Mouse (Mus musculus) liver, embryonic 13.5 days (tissue): ENCODE data around the gene Nemp1. TPM values are rescaled to one million over a fixed set of nuclear protein-coding genes. Genes with fewer than 3 reads are reported as not detected.

Experiments
- ATAC-seq: fragments of 200-750 bp; cut with Nextera tagmentation; 2 replicates; pipeline ENCODE4 v1.8.0; 2017; ENCODE audit warnings: low read depth, mild to moderate bottlenecking, moderate number of reproducible peaks, moderate library complexity
- DNase-seq: peaks from one replicate; pipeline ENCODE4 v3.0.0; 2022
- H3K27ac ChIP-seq: fragments of 300-500 bp; sonication (generic); 2 replicates; pipeline ENCODE4 v1.5.1; 2015; ENCODE audit warnings: moderate library complexity, mild to moderate bottlenecking, inconsistent platforms
- H3K27me3 ChIP-seq: fragments of 300-500 bp; sonication (generic); 2 replicates; pipeline ENCODE4 v1.6.1; 2015; ENCODE audit warnings: mild to moderate bottlenecking, inconsistent platforms
- H3K36me3 ChIP-seq: fragments of 300-500 bp; sonication (generic); 2 replicates; pipeline ENCODE4 v1.6.1; 2015; ENCODE audit warnings: mild to moderate bottlenecking, inconsistent platforms
- H3K4me1 ChIP-seq: fragments of 300-500 bp; sonication (generic); replicated peaks from 2 replicates; pipeline ENCODE4 v1.6.1; 2015; ENCODE audit warnings: inconsistent platforms
- H3K4me2 ChIP-seq: fragments of 300-500 bp; sonication (generic); 2 replicates; pipeline ENCODE4 v1.6.1; 2015; ENCODE audit warnings: inconsistent platforms, mild to moderate bottlenecking, moderate library complexity
- H3K4me3 ChIP-seq: fragments of 300-500 bp; sonication (generic); replicated peaks from 2 replicates; pipeline ENCODE4 v1.5.1; 2015; ENCODE audit warnings: mild to moderate bottlenecking, inconsistent platforms
- H3K9ac ChIP-seq: fragments of 300-500 bp; sonication (generic); 2 replicates; pipeline ENCODE4 v1.6.1; 2015; ENCODE audit warnings: mild to moderate bottlenecking, inconsistent platforms
- H3K9me3 ChIP-seq: fragments of 300-500 bp; sonication (generic); replicated peaks from 2 replicates; pipeline ENCODE4 v1.6.1; 2016; ENCODE audit warnings: inconsistent platforms
- WGBS: fragments of 180-500 bp; shearing (Covaris S2); methylation state at CpG from one replicate; pipeline ENCODE4 v1.1.7; 2015; ENCODE audit not compliant: insufficient replicate concordance; 5-methylcytosine and 5-hydroxymethylcytosine counted together
- polyA plus RNA-seq: library from polyadenylated mRNA; unstranded; fragments of >200 nt; fragmentation: Nextera tagmentation; extraction: Ambion mirVana; gene quantifications from 2 replicates; pipeline ENCODE4 v1.2.1, GENCODE M21; 2015

Nemp1 gene
- polyA plus RNA-seq, 1 experiment from 2014 or later: 5.0 TPM

DNA sequence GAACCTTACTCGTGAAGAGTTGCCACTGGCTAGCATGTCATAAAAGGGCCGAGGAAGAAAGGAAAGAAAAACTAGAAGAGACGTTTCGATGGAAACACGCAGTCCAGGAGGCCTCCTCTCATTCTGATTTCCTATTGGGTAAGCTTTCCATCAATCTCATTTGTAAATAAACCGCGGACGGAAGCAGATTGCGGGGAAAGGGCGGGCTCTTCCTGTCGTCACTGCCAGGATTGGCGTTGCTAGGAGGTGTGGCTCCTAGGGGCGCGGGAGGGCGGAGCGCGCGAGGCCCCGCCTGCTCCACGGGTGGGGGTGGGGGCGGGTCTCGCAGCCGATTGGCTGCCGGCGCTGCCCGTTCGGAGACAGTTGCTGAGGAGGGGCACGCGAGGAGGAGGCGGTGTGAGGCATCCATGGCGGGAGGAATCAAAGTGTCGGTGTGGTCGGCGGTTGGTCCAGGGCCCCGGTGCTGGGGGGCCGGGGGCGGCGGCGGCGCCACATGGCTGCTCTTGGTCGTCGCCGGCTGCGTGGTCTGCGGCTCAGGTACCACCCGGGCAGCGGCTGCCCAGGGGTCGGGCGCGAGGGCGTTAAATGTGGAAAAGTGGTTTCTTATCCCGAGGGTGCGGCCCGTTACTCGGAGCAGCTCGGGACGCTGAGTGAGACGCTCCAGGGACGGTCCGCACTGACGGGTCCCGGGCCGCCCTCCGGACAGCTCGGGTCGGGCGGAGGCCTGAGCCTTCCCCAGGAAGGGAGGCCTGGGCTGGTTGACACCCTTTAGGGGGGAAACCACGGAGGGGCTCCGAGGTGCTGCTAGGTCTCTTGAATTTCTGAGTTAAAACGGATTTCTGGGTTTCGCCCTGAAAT lies 10.2 kb downstream of the Nemp1 start:
- Histone ChIP-seq H3K27ac (peak overlapping the region; percentile 83), H3K36me3 (no peaks in the 10 kb centered on the region), H3K4me3 (peak overlapping the region; percentile 87), H3K9me3 (no peaks in the 10 kb centered on the region), H3K4me1 (peaks cover 23% of the 10 kb centered on the region), H3K27me3 (no peaks in the 10 kb centered on the region), H3K9ac (peak overlapping the region; percentile 82), H3K4me2 (peak overlapping the region; percentile 95)
- WGBS: under 1% methylated on average over 71 of the region's 71 CpGs
- peak; percentile 88 for DNase-seq
- ATAC-seq: peak; percentile 93

GRCm38 (mm10) chr10:127677591-127678336 lies 11.1 kb downstream of the Nemp1 start:
- Histone ChIP-seq H3K4me1 (peaks cover 23% of the 10 kb centered on the region), H3K27me3 (no peaks in the 10 kb centered on the region), H3K4me3 (peak overlapping the region; percentile 87), H3K27ac (peak overlapping the region; percentile 83), H3K4me2 (peak overlapping the region; percentile 95), H3K36me3 (no peaks in the 10 kb centered on the region), H3K9me3 (no peaks in the 10 kb centered on the region), H3K9ac (peak overlapping the region; percentile 82)
- DNase-seq (peak; percentile 64), ATAC-seq (no peak)
- WGBS: 6% methylated on average over 14 of the region's 14 CpGs

DNA sequence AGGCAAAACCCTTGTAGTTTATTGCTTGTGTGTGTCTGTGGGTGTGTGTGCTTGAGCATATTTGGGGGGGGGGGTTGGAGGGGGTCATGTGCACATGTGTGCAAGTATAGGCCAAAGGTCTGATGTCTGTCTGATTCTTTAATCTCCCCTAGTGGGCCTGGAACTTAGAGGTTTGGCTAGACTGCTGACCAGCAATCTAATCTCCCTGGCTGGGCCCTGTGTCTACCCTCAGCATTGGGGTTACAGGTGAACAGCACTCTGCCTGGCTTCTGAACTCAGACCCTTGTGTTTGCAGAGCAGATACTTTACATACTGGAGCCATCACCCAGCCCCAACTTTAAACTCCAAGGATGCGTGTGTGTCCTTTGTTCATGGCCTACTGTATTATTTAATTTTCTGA lies 12.5 kb downstream of the Nemp1 start:
- H3K4me2 ChIP-seq: no peak overlapping the region

DNA sequence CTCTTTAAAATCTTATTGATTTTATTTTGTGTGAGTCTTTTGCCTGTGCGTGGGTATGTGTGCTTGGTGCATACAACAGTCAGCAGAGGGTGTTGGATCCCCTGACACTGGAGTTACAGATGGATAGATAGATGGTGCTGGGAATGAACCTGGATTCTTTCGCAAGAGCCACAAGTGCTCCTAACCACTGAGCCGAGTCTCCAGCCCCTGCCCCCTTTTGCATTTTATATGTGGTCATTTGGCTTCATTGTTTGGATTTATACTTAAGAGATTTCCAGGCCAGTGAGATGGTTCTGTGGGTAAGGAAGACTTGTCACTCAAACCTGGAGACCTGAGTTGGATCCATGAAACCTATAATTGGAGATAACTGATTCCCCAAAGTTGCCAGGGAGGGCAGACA lies 13.2 kb downstream of the Nemp1 start:
- no peak for ATAC-seq
- 71% methylated on average over 3 of the region's 3 CpGs for WGBS
- peaks cover 23% of the 10 kb centered on the region for H3K4me1 ChIP-seq

More for the DNA sequence above, 12.5 kb downstream of the Nemp1 start:
- Histone ChIP-seq H3K36me3 (no peaks in the 10 kb centered on the region), H3K9ac (no peak overlapping the region), H3K9me3 (no peaks in the 10 kb centered on the region), H3K4me1 (peaks cover 23% of the 10 kb centered on the region), H3K27ac (no peak overlapping the region), H3K4me3 (no peak overlapping the region), H3K27me3 (no peaks in the 10 kb centered on the region)
- DNase-seq (no peak), ATAC-seq (no peak)
- 82% methylated on average over 1 of the region's 1 CpGs for WGBS

DNA sequence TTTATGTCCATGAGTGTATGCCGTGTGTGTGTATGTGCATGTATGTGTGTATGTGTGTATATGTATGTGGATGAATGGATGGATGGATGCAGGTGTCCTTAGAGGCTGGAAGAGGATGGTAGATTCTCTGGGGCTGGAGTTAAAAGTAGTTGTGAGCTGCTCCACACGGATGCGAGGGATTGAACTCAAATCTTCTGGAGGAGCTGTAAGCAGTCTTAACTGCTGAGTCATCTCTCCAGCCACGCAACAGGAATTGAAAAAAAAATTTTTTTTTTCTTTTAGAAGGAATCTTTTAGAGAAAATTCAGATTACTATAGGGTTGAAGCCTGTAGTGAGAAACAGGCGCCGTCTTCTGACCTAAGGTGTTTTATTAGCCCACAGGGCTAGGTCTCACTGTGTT lies 16.2 kb downstream of the Nemp1 start:
- Histone ChIP-seq H3K9ac (no peak overlapping the region), H3K36me3 (no peaks in the 10 kb centered on the region), H3K27ac (no peak overlapping the region), H3K9me3 (no peaks in the 10 kb centered on the region), H3K27me3 (no peaks in the 10 kb centered on the region), H3K4me3 (no peak overlapping the region), H3K4me1 (peaks cover 10% of the 10 kb centered on the region), H3K4me2 (no peak overlapping the region)
- DNase-seq: no peak
- ATAC-seq: no peak
- WGBS: 76% methylated on average over 6 of the region's 6 CpGs

More for the DNA sequence above, 13.2 kb downstream of the Nemp1 start:
- Histone ChIP-seq H3K27me3 (no peaks in the 10 kb centered on the region), H3K4me2 (no peak overlapping the region), H3K9me3 (no peaks in the 10 kb centered on the region), H3K27ac (no peak overlapping the region), H3K4me3 (no peak overlapping the region), H3K9ac (no peak overlapping the region), H3K36me3 (no peaks in the 10 kb centered on the region)
- no peak for DNase-seq

DNA sequence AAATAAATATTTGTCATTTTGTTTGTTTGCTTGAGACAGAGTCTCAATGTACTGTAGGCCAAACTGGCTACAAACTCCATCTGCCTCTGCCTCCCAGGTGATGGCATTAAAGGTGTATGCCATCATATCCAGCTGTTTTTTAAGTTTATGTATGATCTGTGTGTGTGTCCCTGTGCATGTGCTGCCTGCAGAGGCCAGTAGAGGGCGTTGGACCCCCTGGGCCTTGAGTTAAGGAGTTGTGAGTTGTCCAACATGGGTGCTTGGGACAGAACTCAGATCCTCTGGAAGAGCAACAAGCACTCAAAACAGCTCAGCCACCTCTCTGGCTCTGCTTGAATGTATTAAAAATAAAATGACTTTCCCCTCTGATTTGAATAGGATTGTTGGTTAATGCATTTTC lies 24.4 kb downstream of the Nemp1 start:
- WGBS: 3% methylated on average over 1 of the region's 1 CpGs
- Histone ChIP-seq H3K36me3 (peaks cover 46% of the 10 kb centered on the region), H3K4me3 (no peak overlapping the region), H3K4me2 (no peak overlapping the region), H3K27ac (no peak overlapping the region), H3K27me3 (no peaks in the 10 kb centered on the region), H3K4me1 (peaks cover 11% of the 10 kb centered on the region), H3K9me3 (no peaks in the 10 kb centered on the region), H3K9ac (no peak overlapping the region)
- no peak for ATAC-seq
- DNase-seq: no peak

GRCm38 (mm10) chr10:127694636-127695035 lies 27.9 kb downstream of the Nemp1 start:
- Histone ChIP-seq H3K9ac (no peak overlapping the region), H3K4me1 (peaks cover 11% of the 10 kb centered on the region), H3K27ac (no peak overlapping the region), H3K27me3 (no peaks in the 10 kb centered on the region), H3K36me3 (peaks cover 67% of the 10 kb centered on the region), H3K4me2 (no peak overlapping the region), H3K4me3 (no peak overlapping the region), H3K9me3 (no peaks in the 10 kb centered on the region)
- 48% methylated on average over 2 of the region's 2 CpGs for WGBS
- DNase-seq (no peak), ATAC-seq (peak; percentile 43; the same call in 1 of the 2 replicates)

DNA sequence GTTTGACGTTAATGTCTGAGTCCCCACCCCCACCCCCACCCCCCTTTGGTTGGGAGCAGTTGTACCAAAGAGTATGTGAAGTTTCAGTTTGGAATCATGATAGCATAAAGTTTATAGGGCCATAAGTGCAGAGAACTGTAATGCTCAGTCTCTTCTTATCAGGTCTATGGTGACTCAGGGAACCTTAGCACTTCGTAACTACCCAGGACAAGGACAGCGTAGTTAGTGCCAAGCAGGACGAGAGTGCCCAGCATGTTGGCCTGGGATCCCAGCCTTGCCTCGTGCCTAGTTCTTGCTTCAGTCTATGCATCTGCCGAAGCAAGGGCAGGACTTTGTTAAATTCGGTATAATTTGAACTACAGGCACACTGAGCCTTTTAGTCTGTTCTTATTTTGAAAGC lies 29.1 kb downstream of the Nemp1 start:
- WGBS: 81% methylated on average over 7 of the region's 7 CpGs
- peaks cover 11% of the 10 kb centered on the region for H3K4me1 ChIP-seq
- no peak overlapping the region for H3K4me3 ChIP-seq
- peaks cover 60% of the 10 kb centered on the region for H3K36me3 ChIP-seq
- no peak overlapping the region; the same call in 1 of the 2 replicates for H3K27ac ChIP-seq
- H3K9me3 ChIP-seq: no peaks in the 10 kb centered on the region
- DNase-seq: no peak
- ATAC-seq: no peak
- no peaks in the 10 kb centered on the region for H3K27me3 ChIP-seq
- no peak overlapping the region for H3K4me2 ChIP-seq
- H3K9ac ChIP-seq: no peak overlapping the region

DNA sequence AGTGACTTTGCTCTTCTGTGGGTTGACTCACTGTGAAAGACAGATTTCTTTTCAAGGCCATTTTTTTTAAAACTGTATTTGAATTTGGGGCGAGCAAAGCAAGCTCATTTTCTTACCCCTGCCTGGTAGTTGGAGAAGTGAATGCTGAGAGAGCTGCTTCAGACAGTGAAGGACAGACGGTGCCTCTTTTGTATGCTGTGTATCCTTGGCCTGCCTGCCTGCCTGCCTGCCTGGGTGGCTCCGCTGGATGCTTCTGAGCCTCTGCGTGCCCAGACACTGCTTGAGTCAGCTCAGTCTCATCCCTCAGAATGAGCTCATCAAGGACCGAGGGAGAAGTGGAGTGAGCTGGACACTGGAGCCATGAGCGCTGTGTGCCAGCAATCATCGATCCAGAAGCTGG lies 32.3 kb downstream of the Nemp1 start:
- no peak overlapping the region for H3K4me3 ChIP-seq
- 83% methylated on average over 7 of the region's 7 CpGs for WGBS
- ATAC-seq: no peak
- no peak overlapping the region for H3K9ac ChIP-seq
- DNase-seq: no peak
- no peak overlapping the region for H3K27ac ChIP-seq
- peaks cover 43% of the 10 kb centered on the region for H3K36me3 ChIP-seq
- no peak overlapping the region for H3K4me2 ChIP-seq
- H3K9me3 ChIP-seq: no peaks in the 10 kb centered on the region
- H3K4me1 ChIP-seq: peaks cover 11% of the 10 kb centered on the region
- H3K27me3 ChIP-seq: no peaks in the 10 kb centered on the region

DNA sequence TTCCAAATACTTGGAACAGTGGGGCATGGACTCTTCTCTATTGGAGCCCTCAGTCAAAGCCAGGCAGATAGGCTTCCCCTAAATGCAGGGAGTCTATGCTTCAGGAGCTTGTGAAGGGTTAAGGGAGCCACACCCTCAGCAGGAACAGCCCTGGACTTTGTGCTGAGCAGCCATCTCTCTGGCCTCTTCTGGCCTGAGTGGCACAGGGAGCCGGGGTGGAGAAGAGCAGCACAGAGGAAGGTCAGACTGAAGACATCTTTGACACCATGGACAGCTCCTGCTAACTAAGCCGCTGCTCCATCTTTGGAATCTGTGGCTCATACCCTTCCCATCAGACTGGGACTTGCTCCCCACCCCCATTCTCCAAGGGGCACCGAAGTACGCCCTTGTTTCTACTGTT lies 36.6 kb downstream of the Nemp1 start:
- Histone ChIP-seq H3K36me3 (peaks cover 10% of the 10 kb centered on the region), H3K4me1 (0 out of 2 replicates have a peak, but pooled peaks cover 11% of the 10 kb centered on the region), H3K9ac (no peak overlapping the region), H3K27ac (no peak overlapping the region), H3K9me3 (no peaks in the 10 kb centered on the region), H3K27me3 (0 out of 2 replicates have a peak, but pooled peaks cover 4% of the 10 kb centered on the region), H3K4me2 (no peak overlapping the region), H3K4me3 (no peak overlapping the region)
- WGBS: 44% methylated on average over 4 of the region's 4 CpGs
- no peak for DNase-seq
- 0 out of 2 replicates have a peak, but pooled peaks have one; percentile 19 for ATAC-seq

DNA sequence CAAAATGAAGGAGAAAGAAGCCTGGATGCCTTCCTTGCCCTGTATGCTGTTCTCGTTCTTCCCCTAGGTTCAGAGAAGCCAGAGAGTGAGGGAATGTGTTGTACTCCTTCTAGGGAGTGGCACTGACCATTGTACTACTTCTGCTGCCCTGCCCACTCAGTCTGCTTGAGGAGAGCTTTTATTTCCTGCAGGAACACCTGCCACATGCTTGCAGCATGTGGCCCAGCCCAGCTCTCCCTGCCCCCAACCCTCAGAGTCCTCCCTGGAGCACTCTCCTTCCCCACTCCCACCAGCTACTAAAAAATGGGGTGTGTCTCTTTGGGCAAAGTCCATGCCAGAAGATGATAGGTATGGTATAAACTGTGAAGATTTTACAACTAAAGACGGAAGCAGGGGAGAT lies 37.6 kb downstream of the Nemp1 start:
- WGBS: 47% methylated on average over 2 of the region's 2 CpGs
- H3K4me3 ChIP-seq: no peak overlapping the region
- H3K27me3 ChIP-seq: 0 out of 2 replicates have a peak, but pooled peaks cover 6% of the 10 kb centered on the region
- H3K4me1 ChIP-seq: 0 out of 2 replicates have a peak, but pooled peaks cover 11% of the 10 kb centered on the region
- no peak for ATAC-seq
- no peak overlapping the region for H3K4me2 ChIP-seq
- H3K36me3 ChIP-seq: peaks cover under 1% of the 10 kb centered on the region; the same call in 1 of the 2 replicates
- H3K9me3 ChIP-seq: no peaks in the 10 kb centered on the region
- H3K9ac ChIP-seq: no peak overlapping the region
- no peak for DNase-seq
- H3K27ac ChIP-seq: no peak overlapping the region
